Mouse (Mus musculus): ENCODE results near the gene Sema3g. TPM values are rescaled to one million over a fixed set of nuclear protein-coding genes. Genes with fewer than 3 reads are reported as not detected.

Sema3g gene
- total RNA-seq, 2 experiments from 2014 or later = 9.2 to 11.4 TPM

DNA sequence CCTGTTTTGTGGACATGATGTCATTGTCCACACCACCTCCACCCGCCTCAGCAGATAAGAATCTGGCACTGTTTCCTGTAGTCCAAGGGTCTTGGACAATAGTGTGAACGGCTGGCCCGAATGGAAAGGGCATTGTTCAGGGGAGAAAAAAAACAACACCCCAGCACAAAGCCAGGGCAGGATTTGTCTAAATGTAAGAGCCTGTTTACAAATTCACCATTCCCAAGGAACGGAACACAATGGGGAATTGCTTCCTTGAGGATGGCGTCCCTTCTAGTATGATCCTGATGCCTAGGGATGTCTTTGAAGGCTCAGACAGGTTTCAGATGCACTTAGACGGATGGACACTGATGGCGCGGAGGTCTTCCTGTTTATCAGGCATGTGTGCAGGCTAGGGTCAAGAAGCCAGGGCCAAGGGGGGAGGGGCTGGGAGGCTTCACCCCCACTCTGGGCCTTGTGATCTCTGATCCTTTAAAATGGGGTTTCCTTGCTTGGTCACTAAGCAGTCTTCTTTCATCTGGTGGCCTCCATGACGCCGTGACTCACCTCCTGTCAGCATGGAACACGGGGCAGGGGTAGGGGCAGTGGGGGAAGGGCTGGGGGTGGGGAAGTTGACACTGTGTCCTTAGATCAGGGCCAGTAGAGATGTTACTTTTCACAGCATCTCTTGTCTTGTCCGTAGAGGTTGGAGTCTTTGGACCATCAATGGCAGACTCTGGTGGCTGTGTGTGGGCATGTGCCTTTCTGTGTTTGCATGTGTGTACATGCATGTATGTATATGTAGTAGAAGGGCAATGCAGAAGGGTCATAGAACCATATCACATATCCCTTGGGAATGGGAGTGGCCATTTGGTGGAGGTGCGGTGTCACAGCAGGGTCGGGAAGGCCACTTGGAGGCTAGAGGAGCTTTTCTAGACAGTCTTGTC, 15.7 kb downstream of the Sema3g start:
- peak; percentile 45 for DNase-seq

- DNase-seq = peak; percentile 92
Observed at GRCm38 (mm10) chr14:31233996-31234591, 16.4 kb downstream of the Sema3g start.

DNA sequence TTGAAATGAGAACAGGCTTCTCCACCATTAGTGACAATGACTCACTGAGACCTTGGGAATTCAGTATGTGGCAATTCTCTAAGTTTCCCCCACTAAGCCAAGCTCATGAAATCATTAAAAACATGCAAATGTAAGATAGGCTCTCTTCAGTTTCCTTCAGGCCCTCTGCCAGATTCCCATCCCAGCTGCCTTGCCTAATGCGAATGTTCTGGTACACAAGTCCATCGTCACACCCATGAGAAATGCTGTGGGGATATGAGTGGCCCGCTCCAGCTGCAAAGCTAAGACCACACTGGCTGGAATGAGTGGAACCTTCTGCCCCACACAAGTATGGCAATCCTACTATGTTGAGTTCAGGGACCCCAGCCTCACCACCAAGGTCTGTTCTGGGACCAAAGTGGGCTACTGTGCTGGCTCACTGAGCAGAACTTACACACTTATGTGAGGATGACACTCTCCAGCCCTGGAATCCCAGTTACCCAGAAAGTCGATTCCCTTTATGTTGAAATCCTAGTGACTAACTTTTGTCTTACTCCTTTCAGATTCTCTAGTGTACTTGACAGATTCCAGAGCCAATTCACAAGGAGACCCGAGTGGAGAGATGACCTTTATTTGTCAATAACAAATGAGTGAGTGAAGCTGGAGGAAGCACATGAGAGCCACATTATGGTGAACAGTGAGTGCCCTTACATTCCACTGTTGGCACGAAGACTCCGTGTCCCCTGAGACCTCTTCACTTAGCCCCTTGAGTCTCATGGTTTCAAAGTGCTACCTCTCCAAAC, 19.6 kb downstream of the Sema3g start:
- peak; percentile 69 for DNase-seq

GRCm38 (mm10) chr14:31240528-31240927, 22.9 kb downstream of the Sema3g start:
- no peak for DNase-seq

DNA sequence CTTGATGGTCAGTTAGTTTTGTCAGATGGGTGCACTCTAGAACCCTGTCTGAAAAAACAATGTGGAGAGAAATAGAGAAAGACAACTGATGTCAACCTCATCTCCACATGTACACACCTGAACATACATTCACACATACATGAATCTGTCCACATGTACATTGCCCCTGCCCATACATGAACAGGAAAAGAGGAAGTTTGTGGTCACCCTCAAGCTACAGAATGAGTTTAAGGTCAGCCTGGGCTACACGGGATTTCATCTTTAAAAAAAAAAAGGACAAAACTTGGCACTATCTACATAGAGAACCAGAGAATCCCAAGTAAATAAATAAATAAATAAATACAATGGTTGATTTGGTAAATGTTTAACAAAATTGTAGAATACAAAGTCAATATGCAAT, 27.1 kb downstream of the Sema3g start:
- no peak for DNase-seq

DNA sequence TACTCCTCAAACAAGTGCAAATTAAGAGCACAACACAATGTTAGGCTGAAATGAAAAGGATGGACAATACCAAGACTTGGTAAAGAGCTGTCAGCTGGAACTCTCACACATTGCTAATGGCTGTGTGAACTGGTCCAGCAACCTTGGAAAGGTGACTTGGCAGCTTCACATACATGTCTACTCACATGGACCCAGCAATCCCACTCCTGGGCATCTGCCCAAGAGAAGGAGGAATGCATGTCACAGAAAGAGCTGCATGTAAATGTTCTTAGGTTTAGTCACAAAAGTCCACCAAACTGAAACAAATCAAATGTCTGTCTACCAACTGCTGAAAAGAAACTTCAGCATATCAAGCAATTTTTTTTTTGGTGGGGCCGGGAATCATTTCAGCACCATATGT, 28.3 kb downstream of the Sema3g start:
- no peak for DNase-seq

- no peak for DNase-seq
Observed at GRCm38 (mm10) chr14:31248396-31248795, 30.7 kb downstream of the Sema3g start.

- no peak for DNase-seq
Observed at GRCm38 (mm10) chr14:31250222-31251083, 32.8 kb downstream of the Sema3g start.

DNA sequence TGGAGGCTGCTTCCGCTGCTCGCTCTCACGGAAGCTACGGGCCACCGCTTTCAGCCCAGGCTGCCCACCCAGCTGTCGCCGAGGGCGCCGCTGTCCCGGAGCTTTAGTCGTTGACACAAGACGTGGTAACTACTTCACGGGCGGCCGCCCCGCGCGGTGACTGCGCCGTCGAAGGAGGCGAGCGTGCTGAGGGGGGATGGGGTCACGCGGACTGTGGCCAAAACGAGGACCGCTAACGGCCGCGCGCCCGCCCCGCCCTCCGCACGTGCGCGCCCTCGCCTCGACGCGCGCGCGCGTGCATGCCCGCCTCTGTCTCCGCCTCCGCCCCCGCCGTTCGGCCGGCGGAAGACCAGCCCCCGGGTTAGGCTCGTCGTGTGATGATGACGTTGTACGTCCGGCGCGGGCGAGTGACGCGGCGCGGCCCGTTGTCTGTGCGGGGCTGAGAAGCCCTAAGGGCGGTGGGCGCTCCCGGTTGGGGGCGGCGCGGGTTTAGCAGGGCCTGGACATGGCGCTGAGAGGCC, 33.5 kb downstream of the Sema3g start, which contains the start of the genes Phf7 and Bap1:
TSS of gene Phf7 (minus strand) at position 234 of the 521 bp plus-strand sequence.
TSS of gene Bap1 (plus strand) at position 367 of the 521 bp plus-strand sequence.
- peak; percentile 97 for DNase-seq

- DNase-seq = no peak
Observed at GRCm38 (mm10) chr14:31251626-31252025, 34.0 kb downstream of the Sema3g start.

DNA sequence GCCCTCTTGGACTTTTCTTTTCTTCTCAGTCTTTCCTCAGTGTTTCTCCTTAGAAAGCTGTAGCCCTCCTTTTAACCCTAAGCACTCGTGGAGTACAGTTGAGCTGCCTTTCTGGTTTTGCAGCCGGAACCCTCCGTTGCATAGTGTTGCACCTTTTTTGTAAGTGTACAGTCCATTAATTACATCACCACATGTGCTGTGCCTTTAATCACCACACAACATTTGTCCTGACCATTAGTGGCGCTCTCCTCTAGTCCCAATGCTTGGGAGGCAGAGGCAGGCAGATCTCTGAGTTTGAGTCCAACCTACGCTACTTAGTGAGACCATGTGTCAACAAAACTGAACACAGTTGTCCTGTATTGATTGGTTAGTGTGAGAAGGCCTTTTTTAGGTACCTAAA, 34.4 kb downstream of the Sema3g start:
- DNase-seq = no peak

- no peak for DNase-seq
Observed at GRCm38 (mm10) chr14:31258476-31259050, 40.9 kb downstream of the Sema3g start.

- DNase-seq = no peak
Observed at GRCm38 (mm10) chr14:31260374-31260773, 42.7 kb downstream of the Sema3g start.

DNA sequence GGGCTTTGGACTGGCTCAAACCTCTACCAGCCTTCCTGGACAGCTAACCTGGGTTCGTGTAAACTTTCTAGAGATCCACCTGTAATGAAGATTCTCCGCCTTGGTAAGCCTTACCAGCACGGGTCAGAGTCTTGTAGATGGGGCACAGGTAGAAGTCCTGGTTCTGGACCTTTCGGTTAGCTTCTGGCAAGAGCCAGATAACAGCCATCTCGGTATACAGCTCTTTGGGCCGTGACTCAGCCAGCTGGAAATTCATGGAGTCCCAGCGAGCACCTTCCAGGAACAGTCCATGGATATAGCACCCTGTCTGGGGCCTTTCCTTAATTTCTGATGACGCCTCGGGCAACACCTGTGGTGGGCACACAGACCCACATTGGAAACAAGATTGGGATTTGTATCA, 43.3 kb downstream of the Sema3g start:
- no peak for DNase-seq

GRCm38 (mm10) chr14:31267649-31268048, 50.0 kb downstream of the Sema3g start:
- DNase-seq = no peak

DNA sequence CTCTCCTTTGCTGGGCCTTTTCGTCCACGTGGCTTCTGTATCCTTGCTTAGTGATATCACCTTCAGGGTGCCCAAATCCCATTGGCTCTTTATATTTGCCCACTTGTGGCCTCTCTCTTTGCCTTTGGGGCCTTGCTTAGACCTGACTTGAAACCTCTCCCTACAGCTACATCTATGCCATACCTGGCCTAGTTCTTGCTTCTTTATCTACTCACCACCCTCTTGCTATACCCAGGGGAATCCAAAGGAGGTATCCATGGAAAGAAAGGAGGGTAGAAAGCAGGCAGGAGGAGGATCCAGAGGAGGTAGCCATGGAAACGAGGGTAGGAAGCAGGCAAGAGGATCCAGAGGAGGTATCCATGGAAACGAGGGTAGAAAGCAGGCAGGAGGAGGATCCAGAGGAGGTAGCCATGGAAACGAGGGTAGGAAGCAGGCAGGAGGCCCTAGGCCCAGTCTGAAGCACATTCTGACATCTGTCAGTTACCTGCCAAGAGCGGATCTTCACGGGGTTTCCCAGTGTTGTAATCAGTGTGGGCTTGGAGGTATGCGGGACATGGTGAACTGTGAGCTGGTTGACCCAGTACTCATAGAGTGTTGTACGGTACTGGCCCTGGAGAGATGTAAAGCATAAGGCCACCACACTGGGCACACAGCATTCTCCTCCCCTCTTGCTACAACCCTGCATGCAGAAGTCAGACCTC, 50.8 kb downstream of the Sema3g start:
- DNase-seq = no peak

- peak; percentile 47 for DNase-seq
Observed at GRCm38 (mm10) chr14:31269456-31270100, 51.9 kb downstream of the Sema3g start.

- no peak for DNase-seq
Observed at GRCm38 (mm10) chr14:31271121-31271520, 53.5 kb downstream of the Sema3g start.

DNA sequence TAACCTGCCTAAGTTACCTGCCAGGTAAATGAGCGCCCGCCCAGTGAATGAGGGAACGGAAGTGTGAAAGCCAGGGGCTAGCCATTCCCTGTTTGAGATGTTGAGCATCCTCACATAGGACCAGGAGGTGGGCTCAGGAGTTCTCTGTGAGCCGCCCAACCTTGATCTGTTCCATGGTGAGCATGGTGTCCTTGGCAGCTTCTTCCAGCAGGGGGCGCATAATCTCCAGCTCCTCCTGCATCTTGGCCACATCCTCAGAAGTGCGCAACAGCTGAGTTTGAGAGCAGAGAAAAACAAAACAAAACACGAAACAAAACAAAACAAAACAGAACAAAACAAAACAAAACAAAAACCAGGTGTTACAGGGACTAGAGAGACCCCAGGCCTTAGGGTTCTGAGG, 54.5 kb downstream of the Sema3g start:
- DNase-seq = peak; percentile 88
